Mouse (Mus musculus) kidney, embryonic 16.5 days (tissue): ENCODE measurements around the gene Them7. TPM values are rescaled to one million over a fixed set of nuclear protein-coding genes. Genes with fewer than 3 reads are reported as not detected.
A peak's percentile ranks its signal among the peaks of the same experiment; 100 is the strongest.

Source experiments
- ATAC-seq: fragments of 200-750 bp; cut with Nextera tagmentation; 2 replicates; pipeline ENCODE4 v1.8.0; 2017; ENCODE audit warnings: moderate TSS enrichment; ENCODE audit not compliant: low FRiP score, low TSS enrichment
- H3K27ac ChIP-seq: fragments of 300-500 bp; sonication (generic); 2 replicates; pipeline ENCODE4 v1.5.1; 2014; ENCODE audit warnings: low read length
- H3K27me3 ChIP-seq: fragments of 300-500 bp; sonication (generic); 2 replicates; pipeline ENCODE4 v1.6.1; 2014; ENCODE audit warnings: low read length, control low read depth, mixed read lengths; ENCODE audit not compliant: insufficient read depth
- H3K36me3 ChIP-seq: fragments of 300-500 bp; sonication (generic); 2 replicates; pipeline ENCODE4 v1.6.1; 2014; ENCODE audit warnings: low read length, control low read depth, mixed read lengths; ENCODE audit not compliant: insufficient read depth
- H3K4me1 ChIP-seq: fragments of 300-500 bp; sonication (generic); 2 replicates; pipeline ENCODE4 v1.6.1; 2014; ENCODE audit warnings: low read length, control low read depth, mixed read lengths; ENCODE audit not compliant: insufficient read depth
- H3K4me2 ChIP-seq: fragments of 300-500 bp; sonication (generic); replicated peaks from 2 replicates; pipeline ENCODE4 v1.6.1; 2014; ENCODE audit warnings: low read depth, low read length
- H3K4me3 ChIP-seq: fragments of 300-500 bp; sonication (generic); 2 replicates; pipeline ENCODE4 v1.5.1; 2014; ENCODE audit warnings: mild to moderate bottlenecking, low read length
- H3K9ac ChIP-seq: fragments of 300-500 bp; sonication (generic); replicated peaks from 2 replicates; pipeline ENCODE4 v1.6.1; 2014; ENCODE audit warnings: low read length
- H3K9me3 ChIP-seq: fragments of 300-500 bp; sonication (generic); 2 replicates; pipeline ENCODE4 v1.6.1; 2016; ENCODE audit warnings: low read length, control low read depth
- WGBS: fragments of 180-500 bp; shearing (Covaris S2); extraction: QIAGEN DNeasy Blood & Tissue Kit; methylation state at CpG from one replicate; pipeline ENCODE4 v1.1.7; 2014; 5-methylcytosine and 5-hydroxymethylcytosine counted together
- polyA plus RNA-seq: library from polyadenylated mRNA; unstranded; fragments of >200 nt; fragmentation: Nextera tagmentation; extraction: Ambion mirVana; gene quantifications from 2 replicates; pipeline ENCODE4 v1.2.1, GENCODE M21; 2015

The Them7 gene
- polyA plus RNA-seq, 1 experiment from 2014 or later: 4.0 TPM

- Histone ChIP-seq H3K36me3 (no peaks in the 10 kb centered on the region), H3K9me3 (no peaks in the 10 kb centered on the region), H3K27ac (no peak overlapping the region), H3K4me1 (no peaks in the 10 kb centered on the region), H3K27me3 (no peaks in the 10 kb centered on the region), H3K4me2 (no peak overlapping the region), H3K4me3 (no peak overlapping the region), H3K9ac (no peak overlapping the region)
- ATAC-seq: no peak
- WGBS: 63% methylated on average over 1 of the region's 1 CpGs
Observed at GRCm38 (mm10) chr2:105295823-105296222, 71.7 kb downstream of the Them7 start.

GRCm38 (mm10) chr2:105298888-105299287 lies 74.8 kb downstream of the Them7 start:
- Histone ChIP-seq H3K9ac (no peak overlapping the region), H3K4me3 (no peak overlapping the region), H3K36me3 (no peaks in the 10 kb centered on the region), H3K9me3 (no peaks in the 10 kb centered on the region), H3K4me2 (no peak overlapping the region), H3K27me3 (no peaks in the 10 kb centered on the region), H3K4me1 (no peaks in the 10 kb centered on the region), H3K27ac (no peak overlapping the region)
- ATAC-seq: no peak
- WGBS: 83% methylated on average over 1 of the region's 1 CpGs

- Histone ChIP-seq H3K27ac (no peak overlapping the region), H3K27me3 (no peaks in the 10 kb centered on the region), H3K4me2 (no peak overlapping the region), H3K4me1 (no peaks in the 10 kb centered on the region), H3K4me3 (no peak overlapping the region), H3K9me3 (no peaks in the 10 kb centered on the region), H3K36me3 (no peaks in the 10 kb centered on the region), H3K9ac (no peak overlapping the region)
- WGBS: 95% methylated on average over 8 of the region's 8 CpGs
- ATAC-seq: no peak
Observed at GRCm38 (mm10) chr2:105301082-105301481, 77.0 kb downstream of the Them7 start.

GRCm38 (mm10) chr2:105301531-105301930 lies 77.4 kb downstream of the Them7 start:
- ATAC-seq: no peak
- no peak overlapping the region for H3K9ac ChIP-seq
- H3K4me2 ChIP-seq: no peak overlapping the region
- WGBS: 58% methylated on average over 10 of the region's 10 CpGs
- H3K27me3 ChIP-seq: no peaks in the 10 kb centered on the region
- no peaks in the 10 kb centered on the region for H3K9me3 ChIP-seq
- no peaks in the 10 kb centered on the region for H3K36me3 ChIP-seq
- no peaks in the 10 kb centered on the region for H3K4me1 ChIP-seq
- H3K4me3 ChIP-seq: no peak overlapping the region
- no peak overlapping the region for H3K27ac ChIP-seq

- Histone ChIP-seq H3K4me3 (no peak overlapping the region), H3K4me1 (no peaks in the 10 kb centered on the region), H3K9me3 (no peaks in the 10 kb centered on the region), H3K27me3 (no peaks in the 10 kb centered on the region), H3K36me3 (no peaks in the 10 kb centered on the region), H3K9ac (no peak overlapping the region), H3K4me2 (no peak overlapping the region), H3K27ac (no peak overlapping the region)
- ATAC-seq: no peak
- 65% methylated on average over 6 of the region's 6 CpGs for WGBS
Observed at GRCm38 (mm10) chr2:105303962-105304514, 79.9 kb downstream of the Them7 start.

- H3K9me3 ChIP-seq: no peaks in the 10 kb centered on the region
- no peak for ATAC-seq
- WGBS: 60% methylated on average over 6 of the region's 6 CpGs
- H3K27ac ChIP-seq: no peak overlapping the region
- no peak overlapping the region for H3K4me3 ChIP-seq
- H3K27me3 ChIP-seq: no peaks in the 10 kb centered on the region
- H3K4me2 ChIP-seq: no peak overlapping the region
- no peaks in the 10 kb centered on the region for H3K4me1 ChIP-seq
- no peaks in the 10 kb centered on the region for H3K36me3 ChIP-seq
- H3K9ac ChIP-seq: no peak overlapping the region
Observed at GRCm38 (mm10) chr2:105305876-105306275, 81.8 kb downstream of the Them7 start.

- H3K4me1 ChIP-seq: peaks cover 6% of the 10 kb centered on the region
- ATAC-seq: no peak
- H3K27me3 ChIP-seq: no peaks in the 10 kb centered on the region; the same call in 1 of the 2 replicates
- H3K4me2 ChIP-seq: no peak overlapping the region
- no peak overlapping the region for H3K27ac ChIP-seq
- H3K36me3 ChIP-seq: no peaks in the 10 kb centered on the region
- no peaks in the 10 kb centered on the region for H3K9me3 ChIP-seq
- 64% methylated on average over 13 of the region's 13 CpGs for WGBS
- no peak overlapping the region for H3K4me3 ChIP-seq
- H3K9ac ChIP-seq: no peak overlapping the region
Observed at GRCm38 (mm10) chr2:105311414-105311813, 87.3 kb downstream of the Them7 start.

GRCm38 (mm10) chr2:105311991-105312390 lies 87.9 kb downstream of the Them7 start:
- Histone ChIP-seq H3K4me3 (no peak overlapping the region), H3K9ac (no peak overlapping the region), H3K9me3 (no peaks in the 10 kb centered on the region), H3K4me1 (peaks cover 6% of the 10 kb centered on the region), H3K27ac (no peak overlapping the region), H3K4me2 (no peak overlapping the region), H3K27me3 (no peaks in the 10 kb centered on the region; the same call in 1 of the 2 replicates), H3K36me3 (no peaks in the 10 kb centered on the region)
- ATAC-seq: peak; percentile 57; the same call in 1 of the 2 replicates
- 7% methylated on average over 7 of the region's 7 CpGs for WGBS

GRCm38 (mm10) chr2:105313077-105313476 lies 89.0 kb downstream of the Them7 start:
- ATAC-seq: no peak
- H3K9ac ChIP-seq: no peak overlapping the region
- peaks cover 6% of the 10 kb centered on the region for H3K4me1 ChIP-seq
- no peak overlapping the region for H3K4me2 ChIP-seq
- no peak overlapping the region for H3K4me3 ChIP-seq
- H3K36me3 ChIP-seq: no peaks in the 10 kb centered on the region
- no peak overlapping the region for H3K27ac ChIP-seq
- H3K9me3 ChIP-seq: no peaks in the 10 kb centered on the region
- H3K27me3 ChIP-seq: no peaks in the 10 kb centered on the region; the same call in 1 of the 2 replicates
- 47% methylated on average over 3 of the region's 3 CpGs for WGBS

GRCm38 (mm10) chr2:105317556-105318184 lies 93.5 kb downstream of the Them7 start:
- Histone ChIP-seq H3K27me3 (no peaks in the 10 kb centered on the region), H3K4me1 (no peaks in the 10 kb centered on the region), H3K9ac (no peak overlapping the region), H3K4me3 (no peak overlapping the region), H3K36me3 (no peaks in the 10 kb centered on the region), H3K9me3 (no peaks in the 10 kb centered on the region), H3K27ac (no peak overlapping the region), H3K4me2 (no peak overlapping the region)
- no peak for ATAC-seq
- 64% methylated on average over 13 of the region's 13 CpGs for WGBS
